Mouse (Mus musculus): ENCODE measurements around the gene Plvap. TPM values are rescaled to one million over a fixed set of nuclear protein-coding genes. Genes with fewer than 3 reads are reported as not detected.

Gene Plvap
- polyA plus RNA-seq, 1 experiment from 2014 or later, result 35.3 TPM

DNA sequence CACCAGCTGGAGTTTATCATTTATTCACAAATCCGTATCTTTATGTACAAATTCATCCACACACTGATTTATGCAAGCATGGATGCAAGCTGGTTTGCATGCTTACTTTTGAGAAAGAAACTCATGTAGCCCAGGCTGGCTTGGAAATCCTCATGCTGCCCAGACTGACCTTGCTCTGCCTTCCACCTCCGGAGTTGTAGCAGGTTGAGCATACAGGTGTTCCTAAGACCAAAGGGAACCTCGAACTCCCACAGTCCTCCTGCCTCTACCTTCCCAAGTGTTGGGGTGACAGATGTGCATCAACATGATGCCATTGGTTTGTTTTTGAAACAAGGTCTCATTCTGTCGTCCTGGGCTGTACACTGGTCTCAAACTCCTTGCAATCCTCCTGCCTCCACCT, 49.4 kb downstream of the Plvap start:
- no peaks in the 10 kb centered on the region for H3K9me3 ChIP-seq (ENCODE audit: control insufficient read depth, low read length)
- no peak overlapping the region for H3K27ac ChIP-seq (ENCODE audit: low read depth, low read length)
- no peak for DNase-seq (ENCODE audit: low spot score)
- peaks cover 15% of the 10 kb centered on the region for H3K4me1 ChIP-seq (replicated peaks; ENCODE audit: control insufficient read depth, insufficient read depth, low read length)
- no peak for ATAC-seq (ENCODE audit: low FRiP score)
- H3K27me3 ChIP-seq (ENCODE audit: control insufficient read depth, insufficient read depth, low read length), result no peaks in the 10 kb centered on the region
- 76% methylated on average over 4 of the region's 4 CpGs for WGBS
- H3K4me3 ChIP-seq (ENCODE audit: low read depth, low read length), result peak overlapping the region; percentile 88
- peak overlapping the region; percentile 90; the same call in 1 of the 2 replicates for H3K9ac ChIP-seq (ENCODE audit: low read depth, low read length)
- peaks cover 8% of the 10 kb centered on the region; the same call in 1 of the 2 replicates for H3K36me3 ChIP-seq (ENCODE audit: control insufficient read depth, insufficient read depth, low read length)
- H3K4me2 ChIP-seq (replicated peaks; ENCODE audit: low read depth, low read length), result peak overlapping the region; percentile 85

DNA sequence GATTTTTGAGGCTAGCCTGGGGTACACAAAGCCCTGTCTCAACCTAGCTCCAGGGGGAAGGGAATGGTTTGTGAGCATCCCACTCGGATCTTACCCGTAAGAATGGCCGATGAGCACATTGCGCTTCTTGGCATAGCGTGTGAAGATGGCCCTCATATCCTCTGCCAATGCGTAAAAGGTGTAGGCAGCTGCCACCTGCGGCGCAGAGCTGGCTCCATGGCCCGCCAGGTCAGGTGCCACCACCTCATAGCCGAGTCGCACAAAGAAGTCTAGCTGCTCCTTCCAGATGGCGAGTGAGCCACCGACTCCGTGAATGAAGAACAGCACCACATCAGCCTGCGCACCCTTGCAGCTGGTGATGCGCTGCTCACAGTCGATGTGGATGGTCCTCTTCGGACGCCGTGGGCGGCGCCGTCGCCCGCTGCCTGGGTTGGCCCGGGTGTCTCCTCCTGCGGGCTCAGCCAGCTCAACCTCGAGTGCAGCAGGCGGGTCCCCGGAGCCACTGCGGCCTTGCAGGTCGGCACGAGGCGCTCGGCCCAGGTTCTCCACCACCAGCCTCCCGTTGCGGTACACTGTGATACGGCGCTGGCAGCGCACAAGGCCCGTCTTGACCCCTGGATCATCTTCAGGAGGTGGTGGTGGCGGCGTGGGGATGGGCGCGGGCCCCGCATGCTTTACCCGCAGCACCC, 50.3 kb downstream of the Plvap start:
- no peak overlapping the region for H3K4me2 ChIP-seq (replicated peaks; ENCODE audit: low read depth, low read length)
- H3K4me1 ChIP-seq (replicated peaks; ENCODE audit: control insufficient read depth, insufficient read depth, low read length), result peaks cover 15% of the 10 kb centered on the region
- peak overlapping the region; percentile 34; the same call in 1 of the 2 replicates for H3K9ac ChIP-seq (ENCODE audit: low read depth, low read length)
- peaks cover 8% of the 10 kb centered on the region; the same call in 1 of the 2 replicates for H3K36me3 ChIP-seq (ENCODE audit: control insufficient read depth, insufficient read depth, low read length)
- 0 out of 2 replicates have a peak overlapping the region, but pooled peaks have one; percentile 2 for H3K4me3 ChIP-seq (ENCODE audit: low read depth, low read length)
- H3K9me3 ChIP-seq (ENCODE audit: control insufficient read depth, low read length), result no peaks in the 10 kb centered on the region
- ATAC-seq (ENCODE audit: low FRiP score) (no peak), DNase-seq (ENCODE audit: low spot score) (no peak)
- H3K27me3 ChIP-seq (ENCODE audit: control insufficient read depth, insufficient read depth, low read length), result no peaks in the 10 kb centered on the region
- H3K27ac ChIP-seq (ENCODE audit: low read depth, low read length), result no peak overlapping the region
- 84% methylated on average over 46 of the region's 47 CpGs for WGBS

DNA sequence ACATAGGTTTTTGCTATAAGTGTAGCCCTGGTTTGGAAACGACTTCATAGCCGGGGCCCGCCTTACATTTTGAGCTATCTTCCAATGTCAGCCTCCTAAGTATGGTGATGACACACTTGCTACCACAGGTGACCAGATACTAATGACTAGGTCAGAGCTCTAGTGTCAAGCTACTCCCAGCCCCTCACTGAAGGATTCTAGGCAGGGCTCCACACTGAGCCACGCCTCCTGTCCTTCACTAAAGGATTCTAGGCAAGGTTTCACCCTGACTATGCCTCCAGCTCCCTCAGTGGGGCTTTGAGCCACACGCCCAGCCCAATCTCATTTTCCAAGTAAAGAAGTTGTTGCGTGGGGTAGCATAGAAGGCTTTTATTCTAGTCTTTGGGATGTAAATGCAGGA, 50.8 kb downstream of the Plvap start:
- Histone ChIP-seq H3K27ac (ENCODE audit: low read depth, low read length) (no peak overlapping the region), H3K27me3 (ENCODE audit: control insufficient read depth, insufficient read depth, low read length) (no peaks in the 10 kb centered on the region), H3K36me3 (ENCODE audit: control insufficient read depth, insufficient read depth, low read length) (peaks cover 8% of the 10 kb centered on the region; the same call in 1 of the 2 replicates), H3K4me3 (ENCODE audit: low read depth, low read length) (no peak overlapping the region), H3K9me3 (ENCODE audit: control insufficient read depth, low read length) (no peaks in the 10 kb centered on the region), H3K4me1 (replicated peaks; ENCODE audit: control insufficient read depth, insufficient read depth, low read length) (peaks cover 15% of the 10 kb centered on the region), H3K9ac (ENCODE audit: low read depth, low read length) (no peak overlapping the region), H3K4me2 (replicated peaks; ENCODE audit: low read depth, low read length) (no peak overlapping the region)
- DNase-seq (ENCODE audit: low spot score) (no peak), ATAC-seq (ENCODE audit: low FRiP score) (no peak)
- 93% methylated on average over 6 of the region's 6 CpGs for WGBS

- Histone ChIP-seq H3K4me2 (replicated peaks; ENCODE audit: low read depth, low read length) (no peak overlapping the region), H3K4me3 (ENCODE audit: low read depth, low read length) (no peak overlapping the region), H3K9ac (ENCODE audit: low read depth, low read length) (no peak overlapping the region), H3K4me1 (replicated peaks; ENCODE audit: control insufficient read depth, insufficient read depth, low read length) (peaks cover 10% of the 10 kb centered on the region), H3K36me3 (ENCODE audit: control insufficient read depth, insufficient read depth, low read length) (peaks cover 8% of the 10 kb centered on the region; the same call in 1 of the 2 replicates), H3K27ac (ENCODE audit: low read depth, low read length) (no peak overlapping the region), H3K27me3 (ENCODE audit: control insufficient read depth, insufficient read depth, low read length) (no peaks in the 10 kb centered on the region), H3K9me3 (ENCODE audit: control insufficient read depth, low read length) (no peaks in the 10 kb centered on the region)
- 81% methylated on average over 20 of the region's 20 CpGs for WGBS
- ATAC-seq (ENCODE audit: low FRiP score), result no peak
- no peak for DNase-seq (ENCODE audit: low spot score)
Observed at GRCm38 (mm10) chr8:71457659-71458270, 53.8 kb downstream of the Plvap start.

- H3K36me3 ChIP-seq (ENCODE audit: control insufficient read depth, insufficient read depth, low read length), result peaks cover 8% of the 10 kb centered on the region; the same call in 1 of the 2 replicates
- DNase-seq (ENCODE audit: low spot score), result no peak
- H3K27me3 ChIP-seq (ENCODE audit: control insufficient read depth, insufficient read depth, low read length), result no peaks in the 10 kb centered on the region
- no peak; the same call in 1 of the 2 replicates for ATAC-seq (ENCODE audit: low FRiP score)
- 41% methylated on average over 22 of the region's 22 CpGs for WGBS
- no peak overlapping the region for H3K9ac ChIP-seq (ENCODE audit: low read depth, low read length)
- no peak overlapping the region for H3K4me3 ChIP-seq (ENCODE audit: low read depth, low read length)
- no peak overlapping the region for H3K27ac ChIP-seq (ENCODE audit: low read depth, low read length)
- no peaks in the 10 kb centered on the region for H3K9me3 ChIP-seq (ENCODE audit: control insufficient read depth, low read length)
- H3K4me2 ChIP-seq (replicated peaks; ENCODE audit: low read depth, low read length), result no peak overlapping the region
- H3K4me1 ChIP-seq (replicated peaks; ENCODE audit: control insufficient read depth, insufficient read depth, low read length), result peaks cover 3% of the 10 kb centered on the region; the same call in 1 of the 2 replicates
Observed at GRCm38 (mm10) chr8:71456906-71457305, 54.6 kb downstream of the Plvap start.

GRCm38 (mm10) chr8:71454668-71455067, 56.9 kb downstream of the Plvap start:
- no peaks in the 10 kb centered on the region for H3K27me3 ChIP-seq (ENCODE audit: control insufficient read depth, insufficient read depth, low read length)
- no peak overlapping the region for H3K9ac ChIP-seq (ENCODE audit: low read depth, low read length)
- H3K4me1 ChIP-seq (replicated peaks; ENCODE audit: control insufficient read depth, insufficient read depth, low read length), result no peaks in the 10 kb centered on the region
- ATAC-seq (ENCODE audit: low FRiP score) (no peak), DNase-seq (ENCODE audit: low spot score) (no peak)
- H3K27ac ChIP-seq (ENCODE audit: low read depth, low read length), result no peak overlapping the region
- H3K36me3 ChIP-seq (ENCODE audit: control insufficient read depth, insufficient read depth, low read length), result no peaks in the 10 kb centered on the region
- H3K4me3 ChIP-seq (ENCODE audit: low read depth, low read length), result no peak overlapping the region
- H3K4me2 ChIP-seq (replicated peaks; ENCODE audit: low read depth, low read length), result no peak overlapping the region
- 85% methylated on average over 8 of the region's 8 CpGs for WGBS
- H3K9me3 ChIP-seq (ENCODE audit: control insufficient read depth, low read length), result no peaks in the 10 kb centered on the region

DNA sequence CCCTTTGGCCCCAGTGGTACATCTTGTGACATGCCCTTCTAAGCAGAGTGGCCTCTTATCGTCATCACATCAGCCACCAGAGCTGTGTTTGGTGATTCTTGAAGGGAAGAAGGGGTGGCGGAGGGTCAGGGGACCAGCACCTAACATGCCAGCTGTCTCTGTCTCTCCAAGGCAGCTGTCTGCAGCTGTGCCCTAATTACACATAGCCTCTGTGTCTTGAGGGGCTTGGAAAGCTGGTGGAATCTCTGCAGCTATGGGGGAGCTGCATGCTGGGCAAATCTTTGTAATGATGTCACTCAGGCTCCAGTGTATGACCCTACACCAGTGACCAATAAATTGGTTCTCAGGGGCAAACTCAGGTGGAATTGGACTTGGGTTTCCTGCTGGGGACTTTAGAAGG, 58.9 kb downstream of the Plvap start:
- WGBS, result 82% methylated on average over 2 of the region's 2 CpGs

GRCm38 (mm10) chr8:71451777-71452176, 59.8 kb downstream of the Plvap start:
- H3K9ac ChIP-seq (ENCODE audit: low read depth, low read length), result no peak overlapping the region
- H3K9me3 ChIP-seq (ENCODE audit: control insufficient read depth, low read length), result no peaks in the 10 kb centered on the region
- no peak for DNase-seq (ENCODE audit: low spot score)
- no peaks in the 10 kb centered on the region for H3K4me1 ChIP-seq (replicated peaks; ENCODE audit: control insufficient read depth, insufficient read depth, low read length)
- H3K4me3 ChIP-seq (ENCODE audit: low read depth, low read length), result no peak overlapping the region
- no peak overlapping the region for H3K27ac ChIP-seq (ENCODE audit: low read depth, low read length)
- no peak overlapping the region for H3K4me2 ChIP-seq (replicated peaks; ENCODE audit: low read depth, low read length)
- H3K36me3 ChIP-seq (ENCODE audit: control insufficient read depth, insufficient read depth, low read length), result no peaks in the 10 kb centered on the region
- ATAC-seq (ENCODE audit: low FRiP score), result no peak
- WGBS, result 49% methylated on average over 11 of the region's 11 CpGs
- H3K27me3 ChIP-seq (ENCODE audit: control insufficient read depth, insufficient read depth, low read length), result no peaks in the 10 kb centered on the region

More for the DNA sequence above, 58.9 kb downstream of the Plvap start:
- H3K9ac ChIP-seq (ENCODE audit: low read depth, low read length), result no peak overlapping the region
- H3K4me3 ChIP-seq (ENCODE audit: low read depth, low read length), result no peak overlapping the region
- no peak overlapping the region for H3K4me2 ChIP-seq (replicated peaks; ENCODE audit: low read depth, low read length)
- no peak overlapping the region for H3K27ac ChIP-seq (ENCODE audit: low read depth, low read length)
- no peaks in the 10 kb centered on the region for H3K27me3 ChIP-seq (ENCODE audit: control insufficient read depth, insufficient read depth, low read length)
- no peaks in the 10 kb centered on the region for H3K4me1 ChIP-seq (replicated peaks; ENCODE audit: control insufficient read depth, insufficient read depth, low read length)
- ATAC-seq (ENCODE audit: low FRiP score) (no peak), DNase-seq (ENCODE audit: low spot score) (no peak)
- H3K9me3 ChIP-seq (ENCODE audit: control insufficient read depth, low read length), result no peaks in the 10 kb centered on the region
- no peaks in the 10 kb centered on the region for H3K36me3 ChIP-seq (ENCODE audit: control insufficient read depth, insufficient read depth, low read length)

GRCm38 (mm10) chr8:71451337-71451736, 60.2 kb downstream of the Plvap start:
- Histone ChIP-seq H3K4me3 (ENCODE audit: low read depth, low read length) (no peak overlapping the region), H3K27ac (ENCODE audit: low read depth, low read length) (no peak overlapping the region), H3K9ac (ENCODE audit: low read depth, low read length) (no peak overlapping the region), H3K27me3 (ENCODE audit: control insufficient read depth, insufficient read depth, low read length) (no peaks in the 10 kb centered on the region), H3K36me3 (ENCODE audit: control insufficient read depth, insufficient read depth, low read length) (no peaks in the 10 kb centered on the region), H3K4me1 (replicated peaks; ENCODE audit: control insufficient read depth, insufficient read depth, low read length) (no peaks in the 10 kb centered on the region), H3K4me2 (replicated peaks; ENCODE audit: low read depth, low read length) (no peak overlapping the region), H3K9me3 (ENCODE audit: control insufficient read depth, low read length) (no peaks in the 10 kb centered on the region)
- WGBS, result 67% methylated on average over 4 of the region's 4 CpGs
- no peak for DNase-seq (ENCODE audit: low spot score)
- ATAC-seq (ENCODE audit: low FRiP score), result no peak
